Mouse (Mus musculus): Measurements from ENCODE around the gene Chac2. TPM values are rescaled to one million over a fixed set of nuclear protein-coding genes. Genes with fewer than 3 reads are reported as not detected.
"Not testable (repeated sequence)": the region's sequence is repeated elsewhere in the genome, so short reads cannot be mapped to it uniquely, and the experiment has no call there.

The Chac2 gene
- 10 to 100 TPM; 12.3 to 13.7 TPM for total RNA-seq (2021)
- long read RNA-seq, experiment 1, transcript Chac2-202 (3 exons, 1,315 nt) = major isoform, 18 of 25 reads
- long read RNA-seq, experiment 1, partial matches to known transcripts = 0 of 25 reads
- long read RNA-seq, experiment 1, other reads (novel, unspliced or antisense) = 3 of 25 reads
- long read RNA-seq, experiment 2, transcript Chac2-202 (3 exons, 1,315 nt) = major isoform, 12 of 13 reads
- long read RNA-seq, experiment 2, partial matches to known transcripts = 0 of 13 reads
- long read RNA-seq, experiment 2, other reads (novel, unspliced or antisense) = 0 of 13 reads

DNA sequence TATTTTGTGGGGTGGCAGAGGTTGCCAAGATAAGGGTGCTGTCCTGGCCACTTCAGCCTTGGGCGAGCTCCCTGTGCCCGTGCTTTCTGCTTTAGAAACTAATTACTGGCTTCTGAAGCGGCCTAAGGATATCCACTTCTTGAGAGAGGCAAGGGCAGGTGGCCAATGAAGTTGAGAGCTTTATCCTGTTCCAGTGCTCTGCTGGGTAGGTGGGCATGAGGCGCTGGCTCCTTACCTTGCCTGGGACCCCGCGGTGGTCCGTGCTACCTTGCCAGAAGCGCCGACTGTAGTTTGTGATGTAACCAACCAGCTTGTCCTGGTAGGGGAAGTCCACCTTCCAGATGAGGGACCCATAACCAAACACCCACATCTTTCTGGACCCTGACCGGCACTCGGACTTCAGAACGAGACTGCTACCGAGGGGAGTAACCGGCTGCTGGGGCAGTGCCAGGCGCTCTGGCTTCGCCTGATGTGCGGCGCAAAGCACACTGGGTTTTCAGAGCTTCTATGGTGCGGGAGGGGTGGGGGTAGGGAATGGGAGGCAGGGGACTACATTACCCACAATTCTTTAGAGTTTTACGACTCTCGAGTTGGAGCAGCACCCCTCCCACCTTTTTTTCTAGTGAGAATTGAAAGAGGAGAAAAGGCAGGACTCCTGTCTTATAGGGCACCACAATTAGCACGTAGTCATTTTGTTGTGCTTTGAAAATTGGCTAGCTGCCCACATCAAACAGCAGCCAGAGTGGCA lies at the start of gene Chac2:
TSS of gene Chac2 (minus strand) at position 474 of the 748 bp plus-strand sequence.
- DNase-seq = peak; percentile 93

DNA sequence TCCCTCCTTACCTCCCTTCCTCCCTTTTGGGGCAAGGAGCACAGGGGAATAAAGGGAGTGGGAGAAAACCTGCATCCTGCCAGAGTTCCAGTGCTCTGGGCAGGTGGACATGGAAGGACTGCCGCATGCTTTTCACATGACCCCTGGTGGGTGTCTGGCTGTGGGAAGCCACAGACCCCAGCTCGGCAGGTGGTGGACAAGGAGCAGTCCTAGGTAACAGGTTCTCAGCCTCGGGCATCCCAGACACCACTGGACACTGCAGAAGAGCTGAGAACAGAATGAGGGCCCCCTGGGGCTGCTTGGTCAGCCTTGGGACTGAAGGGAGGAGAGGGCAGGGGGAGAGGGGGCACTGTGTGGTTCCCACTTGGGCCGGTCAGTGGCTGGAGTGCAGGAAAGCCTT lies 48.8 kb upstream of the Chac2 start:
- no peak for DNase-seq

DNA sequence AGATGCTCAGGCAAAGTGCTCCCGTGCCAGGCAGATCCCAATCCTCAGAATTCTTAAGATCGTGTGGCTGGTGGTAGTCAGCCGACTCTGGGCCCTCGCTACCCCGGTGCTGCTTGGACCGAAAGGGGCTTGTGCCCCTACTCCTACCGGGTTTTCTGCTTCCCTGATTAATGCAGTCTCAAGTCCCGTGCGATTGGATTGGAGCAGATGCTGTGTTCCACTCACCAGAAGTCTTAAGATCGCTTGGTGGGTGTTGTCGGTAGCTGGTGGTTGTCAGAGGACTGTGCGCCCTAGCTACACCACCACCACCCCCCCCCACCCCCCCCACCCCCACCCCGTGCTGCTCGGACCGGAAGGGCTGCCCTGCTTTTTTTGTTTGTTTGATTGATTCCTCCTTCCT lies 31.3 kb upstream of the Chac2 start:
- not testable (repeated sequence) for DNase-seq

DNA sequence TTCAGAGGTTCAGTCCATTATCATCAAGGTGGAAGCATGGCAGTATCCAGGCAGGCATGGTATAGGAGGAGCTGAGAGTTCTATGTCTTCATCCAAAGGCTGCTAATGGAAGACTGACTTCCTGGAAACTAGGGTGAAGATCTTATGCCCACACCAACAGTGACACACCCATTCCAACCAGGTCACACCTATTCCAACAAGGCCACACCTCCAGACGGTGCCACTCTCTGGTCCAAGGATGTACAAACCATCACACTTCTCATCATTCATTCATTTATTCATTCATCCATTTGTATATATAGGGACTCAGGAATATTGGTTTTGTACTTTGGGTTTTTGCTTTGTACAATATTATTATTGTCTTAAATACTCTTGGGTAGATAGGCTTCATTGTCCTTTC lies 23.5 kb upstream of the Chac2 start:
- not testable (repeated sequence) for DNase-seq

DNA sequence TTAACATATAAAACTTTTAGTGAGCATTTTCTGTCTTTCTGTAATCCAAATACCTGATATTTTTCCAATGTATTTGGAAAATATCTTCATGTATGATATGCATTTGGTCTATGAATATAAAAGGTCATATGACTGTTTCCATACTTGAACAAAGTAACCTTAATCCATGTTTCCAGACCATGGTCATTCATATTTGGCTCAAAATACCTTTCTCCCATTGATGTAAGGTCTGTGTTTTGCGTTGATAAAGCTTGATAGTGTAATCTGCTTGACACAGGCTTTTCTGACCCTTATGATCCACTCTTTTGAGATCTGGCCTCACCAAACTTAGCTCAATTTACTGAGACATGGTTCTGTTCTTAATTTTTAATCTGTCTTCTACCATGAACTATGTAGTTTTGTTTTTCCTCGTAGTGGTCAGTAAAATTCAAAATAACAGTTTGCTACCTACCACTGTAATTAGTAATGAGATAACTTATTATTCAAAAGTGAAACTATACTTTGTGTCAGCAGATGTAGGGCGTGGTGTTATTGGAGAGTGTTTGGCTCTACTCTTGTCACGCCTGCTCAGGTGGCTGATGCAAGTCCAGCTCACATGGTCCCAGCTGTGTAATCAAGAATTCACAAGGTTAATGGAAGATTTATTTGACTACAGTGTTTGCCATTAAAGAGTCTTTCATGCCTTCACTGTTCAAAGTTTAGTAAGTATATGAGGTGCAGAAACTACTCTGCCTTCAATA lies 15.2 kb upstream of the Chac2 start:
- peak; percentile 7 for DNase-seq

DNA sequence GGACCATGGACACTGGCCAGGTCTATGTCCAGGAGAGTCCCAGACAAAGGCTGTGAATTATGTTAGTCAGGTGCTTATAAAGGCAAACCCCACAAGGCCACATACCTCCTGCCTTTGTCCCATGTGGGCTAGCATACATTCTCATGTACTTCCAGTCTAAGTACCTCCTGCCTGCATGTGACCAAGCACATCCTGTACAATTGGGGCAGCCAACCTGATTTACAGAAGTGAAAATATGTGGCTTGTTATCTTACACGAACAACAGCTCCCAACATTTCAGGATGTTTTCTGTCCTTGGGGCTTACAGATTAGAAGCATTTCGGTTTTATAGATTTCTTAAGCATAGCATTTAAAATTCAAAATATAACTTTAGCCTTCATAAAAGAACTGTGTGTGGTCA lies 13.9 kb upstream of the Chac2 start:
- DNase-seq = no peak

DNA sequence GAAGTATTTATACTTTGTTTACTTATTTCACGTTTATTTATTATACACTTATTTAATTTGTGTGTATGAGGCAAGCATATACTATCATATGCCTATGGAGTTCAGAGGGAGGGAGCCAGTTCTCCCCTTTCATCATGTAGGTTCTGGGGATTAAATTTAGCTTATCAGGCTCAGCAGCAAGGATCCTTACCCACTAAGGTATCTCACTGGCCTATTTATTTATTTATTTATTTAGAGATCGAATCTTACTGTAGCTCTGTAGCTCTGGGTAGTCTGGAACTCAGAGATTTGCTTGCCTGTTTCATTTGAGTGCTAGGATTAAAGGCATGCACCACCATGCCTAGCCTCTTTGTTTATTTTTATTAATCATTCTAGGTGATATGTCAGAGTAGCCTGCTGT lies 12.6 kb upstream of the Chac2 start:
- no peak for DNase-seq

DNA sequence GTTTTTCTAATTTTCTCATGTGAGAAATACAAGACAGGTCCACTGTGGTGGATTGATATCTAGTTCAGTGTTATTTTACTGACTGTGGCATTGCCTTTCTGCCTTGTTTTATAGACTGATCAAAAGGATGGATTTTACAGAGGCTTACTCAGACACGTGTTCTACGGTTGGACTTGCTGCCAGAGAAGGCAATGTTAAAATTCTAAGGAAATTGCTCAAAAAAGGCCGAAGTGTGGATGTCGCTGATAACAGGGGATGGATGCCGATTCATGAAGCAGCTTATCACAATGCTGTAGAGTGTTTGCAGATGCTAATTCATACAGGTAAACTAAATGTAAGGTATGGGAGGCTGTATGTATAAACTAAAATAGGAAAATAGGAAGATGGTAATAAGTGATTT lies 12.0 kb upstream of the Chac2 start:
- DNase-seq = no peak

DNA sequence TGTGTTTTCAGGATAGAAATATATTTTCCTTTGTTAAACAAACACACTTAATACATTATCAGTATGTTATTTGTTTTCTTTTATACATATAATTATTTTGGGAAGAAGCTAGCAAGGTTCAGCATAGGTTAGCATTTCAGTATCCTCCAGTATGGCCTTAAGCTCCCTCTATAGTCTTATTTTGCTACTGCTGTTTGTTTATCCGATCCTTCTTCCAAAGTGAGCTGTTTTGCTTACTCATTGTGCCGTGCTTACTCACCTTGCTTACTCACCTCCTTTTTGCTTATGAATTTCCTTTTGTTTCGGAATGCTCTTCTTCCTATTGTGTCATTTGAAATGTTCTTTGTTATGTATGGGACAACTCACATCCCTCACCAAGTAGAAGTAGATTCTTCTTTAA lies 10.5 kb upstream of the Chac2 start:
- no peak for DNase-seq

DNA sequence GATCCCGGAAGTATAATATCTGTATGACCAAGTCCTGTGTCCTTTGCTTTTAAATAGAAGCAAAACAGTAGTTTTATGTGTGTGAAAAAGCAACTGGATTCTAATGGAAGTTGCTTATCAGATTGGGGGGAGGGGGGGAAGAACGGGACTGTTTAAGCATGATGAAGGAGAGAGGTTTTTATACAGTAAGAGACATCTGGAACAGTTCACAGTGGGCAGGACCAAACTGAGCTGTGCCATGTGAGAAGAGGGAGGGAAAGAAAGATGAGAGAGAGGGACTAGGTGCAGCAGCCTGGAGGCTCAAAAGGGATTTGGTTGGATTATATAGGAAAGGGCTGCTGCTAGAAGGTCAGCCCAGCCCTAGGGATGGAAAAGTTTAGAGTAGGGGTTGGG lies 471 bp upstream of the Chac2 start:
- DNase-seq = peak; percentile 6

DNA sequence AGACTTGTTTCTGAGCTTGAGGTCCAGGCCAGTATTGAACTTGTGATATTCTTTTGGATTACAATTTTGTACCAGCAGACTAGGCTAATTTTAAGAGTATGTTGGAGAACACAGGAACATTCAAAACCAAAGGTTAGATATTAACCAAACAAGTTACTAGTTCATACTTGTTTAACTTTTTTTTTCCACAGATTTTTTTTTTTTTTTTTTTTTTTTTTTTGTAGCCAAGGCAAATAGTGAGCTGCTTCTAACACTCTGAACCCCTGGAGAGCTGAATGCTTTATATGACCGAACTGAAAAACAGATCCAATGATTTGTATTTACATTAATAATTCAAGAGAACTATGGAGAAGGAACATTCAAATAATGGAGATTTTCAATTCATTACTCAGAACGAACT lies 913 bp downstream of the Chac2 start:
- DNase-seq = no peak

DNA sequence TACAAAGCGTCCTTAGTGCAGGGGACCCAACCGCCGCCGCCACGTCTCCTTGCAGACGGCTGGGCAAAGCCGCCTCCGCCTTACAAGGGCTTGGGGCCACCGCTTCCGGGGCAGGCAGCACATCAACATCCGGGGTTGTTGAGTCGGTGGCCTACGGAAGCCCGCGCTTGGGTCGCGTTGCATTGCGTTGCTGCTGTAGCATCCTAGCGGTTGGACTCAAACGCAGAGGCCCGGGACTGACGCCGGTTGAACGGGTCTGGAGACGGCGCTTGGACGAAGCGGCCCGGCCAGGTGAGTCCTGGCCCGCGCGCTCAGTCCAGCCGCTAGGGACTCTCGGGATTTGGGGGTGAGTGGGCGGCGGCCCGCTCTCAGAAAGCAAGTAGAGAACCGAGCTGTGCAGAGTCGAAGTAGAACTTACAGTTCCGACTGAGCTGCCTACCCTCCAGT lies 31.8 kb downstream of the Chac2 start, which contains the start of gene Erlec1:
TSS of gene Erlec1 (minus strand) at position 57 of the 447 bp plus-strand sequence.
- DNase-seq = peak; percentile 93

DNA sequence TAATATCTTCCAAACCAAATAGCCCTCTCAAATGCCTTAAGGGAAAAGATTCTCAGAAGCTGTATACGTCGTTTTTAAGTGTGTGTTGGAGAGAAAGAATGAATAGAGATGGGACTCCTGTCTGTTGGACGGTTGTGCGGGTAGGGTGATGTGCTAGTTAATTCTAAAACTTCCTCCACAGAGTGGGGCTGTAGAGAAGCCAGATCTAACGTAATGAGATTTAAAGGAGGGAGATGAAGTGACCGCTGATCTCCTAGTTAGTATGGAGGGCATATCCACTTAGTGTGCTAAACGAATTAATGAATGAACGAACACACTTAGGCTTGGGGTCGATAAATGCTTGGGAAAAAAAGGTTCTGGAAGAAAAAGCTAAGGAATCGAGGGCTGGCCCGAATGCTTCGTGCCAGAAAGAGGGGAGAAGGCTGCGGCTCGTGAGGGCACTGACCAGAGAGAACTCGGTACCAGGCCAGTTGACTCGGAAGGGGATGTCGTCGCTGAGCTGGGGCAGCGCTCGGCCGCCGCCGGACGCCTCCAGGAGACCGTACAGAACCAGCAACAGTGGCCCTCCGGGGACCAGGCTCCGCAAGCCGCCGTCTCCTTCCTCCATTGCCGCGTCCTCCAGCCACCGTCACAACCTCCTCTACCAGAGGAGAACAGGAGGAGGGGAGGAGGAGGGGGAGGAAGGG lies 32.5 kb downstream of the Chac2 start:
- peak; percentile 64 for DNase-seq

DNA sequence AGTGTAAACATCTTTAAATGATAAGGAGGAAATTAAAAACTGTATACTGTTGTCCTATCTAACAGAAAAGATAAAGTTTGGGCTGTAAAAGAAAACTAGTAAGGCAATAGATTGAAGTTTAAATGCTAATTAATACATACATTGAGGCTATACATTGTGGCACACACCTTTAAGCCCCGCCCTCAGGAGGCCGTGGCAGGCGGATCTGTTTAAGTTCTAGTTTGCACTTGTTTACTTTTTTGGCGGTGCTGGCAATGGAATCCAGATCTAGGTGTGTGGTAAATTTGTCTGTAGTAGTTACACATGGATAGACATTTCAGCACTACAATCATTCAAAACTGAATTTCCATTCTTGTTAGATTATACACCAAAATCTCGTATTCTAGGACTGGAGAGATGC lies 33.3 kb downstream of the Chac2 start:
- DNase-seq = no peak

DNA sequence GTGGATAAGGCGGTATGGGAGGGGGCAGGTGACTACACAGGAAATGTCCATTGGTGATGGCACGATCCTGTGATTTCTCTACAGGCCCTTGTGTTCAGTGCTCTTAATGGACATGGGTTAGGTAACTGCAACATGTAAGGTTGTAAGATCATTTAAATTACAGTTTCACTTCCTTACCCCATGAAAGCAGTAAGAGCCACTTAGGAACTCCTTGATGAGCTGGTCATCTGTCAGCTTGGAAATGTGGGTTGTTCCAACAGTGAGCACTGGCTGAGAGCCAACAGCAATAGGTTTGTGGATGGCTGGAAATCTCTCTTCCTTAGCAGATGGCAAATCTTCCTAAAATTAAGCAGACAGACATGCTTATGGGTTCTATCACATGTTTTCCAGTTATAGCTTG lies 42.6 kb downstream of the Chac2 start:
- DNase-seq = no peak

DNA sequence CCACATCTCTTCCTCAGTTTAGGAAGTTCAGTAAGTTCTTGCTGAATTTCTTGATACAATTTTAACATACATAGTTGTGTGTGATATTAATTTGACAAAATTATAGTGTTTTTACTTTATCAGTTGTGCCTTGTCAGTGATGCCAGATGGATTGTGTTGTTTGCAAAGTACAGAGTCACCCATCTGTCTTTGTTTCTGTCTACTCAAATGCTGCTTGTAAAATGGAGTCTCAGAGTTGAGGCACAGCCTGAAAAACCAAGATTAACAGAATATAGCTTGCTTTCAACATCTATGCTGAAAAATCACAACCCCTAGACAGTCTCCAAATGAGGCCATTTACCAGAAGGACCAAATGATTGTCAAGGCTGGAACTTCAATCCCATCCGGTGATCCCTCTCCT lies 57.7 kb downstream of the Chac2 start:
- DNase-seq = no peak

DNA sequence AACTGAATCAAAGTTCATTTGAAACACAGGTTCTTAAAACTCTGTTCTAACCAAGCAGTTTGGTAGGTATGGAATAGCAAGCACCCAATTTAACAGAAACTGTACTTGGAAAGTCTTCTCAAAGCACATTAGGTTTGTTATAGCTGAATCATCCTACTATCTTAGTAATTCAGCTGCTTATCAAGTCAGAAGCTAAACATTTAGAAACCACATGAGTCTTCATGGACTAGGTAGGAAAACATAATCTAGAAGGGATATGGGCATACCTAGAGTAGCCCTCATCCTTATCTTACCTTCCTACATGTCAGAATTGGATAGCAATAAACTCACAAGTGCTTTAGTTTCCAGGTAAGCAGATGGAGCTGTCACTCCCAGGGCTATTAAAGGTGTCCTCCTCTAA lies 58.1 kb downstream of the Chac2 start:
- no peak for DNase-seq

Other genes with a start within 250 kb of the Chac2 start
- gene Psme4, start 214.6 kb downstream of the Chac2 start, total RNA-seq (2021) = 10 to 100 TPM; 56.9 to 72.2 TPM
- under 1 TPM; 0.69 to 0.97 TPM for gene Gpr75, start 101.0 kb downstream of the Chac2 start, total RNA-seq (2021)
- gene Asb3, start 100.9 kb downstream of the Chac2 start, total RNA-seq (2021) = 10 to 100 TPM in 1 of 2 experiments, 1 to 10 TPM in 1; 9.4 to 13.8 TPM
- 10 to 100 TPM; 54.5 to 59.6 TPM for gene Erlec1, start 32.0 kb downstream of the Chac2 start, total RNA-seq (2021)
- gene Gm17332, start 196.1 kb upstream of the Chac2 start, total RNA-seq (2021) = not detected